Mouse (Mus musculus) liver, embryonic 14.5 days (tissue): ENCODE data around the gene Gjd3. TPM values are rescaled to one million over a fixed set of nuclear protein-coding genes. Genes with fewer than 3 reads are reported as not detected.
A peak's percentile ranks its signal among the peaks of the same experiment; 100 is the strongest.
"Not testable (repeated sequence)": the region's sequence is repeated elsewhere in the genome, so short reads cannot be mapped to it uniquely, and the experiment has no call there.

ENCODE experiments used
- ATAC-seq: fragments of 200-750 bp; cut with Nextera tagmentation; 2 replicates; pipeline ENCODE4 v1.8.0; 2017; ENCODE audit warnings: moderate number of reproducible peaks, mild to moderate bottlenecking, moderate library complexity; ENCODE audit not compliant: insufficient read depth
- DNase-seq, 3 experiments: peaks; one replicate each; pipeline ENCODE4 v3.0.0-alpha.2; 2012 to 2013; ENCODE audit warnings: low read depth in 3 of 3, low spot score in 3 of 3
- H3K27ac ChIP-seq: fragments of 300-500 bp; sonication (generic); 2 replicates; pipeline ENCODE4 v1.5.1; 2014; ENCODE audit warnings: moderate library complexity, mild to moderate bottlenecking, control low read depth, inconsistent platforms
- H3K27me3 ChIP-seq: fragments of 300-500 bp; sonication (generic); 2 replicates; pipeline ENCODE4 v1.6.1; 2014; ENCODE audit warnings: mild to moderate bottlenecking, low read length, moderate library complexity; ENCODE audit not compliant: control insufficient read depth, insufficient read depth
- H3K36me3 ChIP-seq: fragments of 300-500 bp; sonication (generic); replicated peaks from 2 replicates; pipeline ENCODE4 v1.6.1; 2014; ENCODE audit warnings: low read depth; ENCODE audit not compliant: control insufficient read depth, insufficient read depth
- H3K4me1 ChIP-seq, 2 experiments: fragments of 200-500 bp in 1 of 2; fragments of 300-500 bp in 1 of 2; sonication (generic) in 1 of 2; replicated peaks; 2 replicates each; pipeline ENCODE4 v1.6.1; 2012 to 2014; ENCODE audit warnings: antibody characterized with exemption in 1 of 2, inconsistent platforms in 1 of 2, low read length in 1 of 2; ENCODE audit not compliant: control insufficient read depth in 2 of 2, insufficient read depth in 2 of 2
- H3K4me2 ChIP-seq: fragments of 300-500 bp; sonication (generic); 2 replicates; pipeline ENCODE4 v1.6.1; 2014; ENCODE audit warnings: low read depth, mild to moderate bottlenecking, control low read depth, moderate library complexity
- H3K4me3 ChIP-seq, 2 experiments: fragments of 200-500 bp in 1 of 2; fragments of 300-500 bp in 1 of 2; sonication (generic) in 1 of 2; 2 replicates each; pipeline ENCODE4 v1.5.1; 2012 to 2014; ENCODE audit warnings: low read depth in 2 of 2, low read length in 2 of 2, mild to moderate bottlenecking in 2 of 2, control low read depth in 1 of 2, inconsistent platforms in 1 of 2, moderate library complexity in 1 of 2; ENCODE audit not compliant: insufficient read depth in 1 of 2
- H3K9ac ChIP-seq: fragments of 300-500 bp; sonication (generic); replicated peaks from 2 replicates; pipeline ENCODE4 v1.6.1; 2014; ENCODE audit warnings: mild to moderate bottlenecking, control low read depth, moderate library complexity
- H3K9me3 ChIP-seq: fragments of 300-500 bp; sonication (generic); 2 replicates; pipeline ENCODE4 v1.6.1; 2016; ENCODE audit warnings: low read length, mixed read lengths; ENCODE audit not compliant: control insufficient read depth
- CTCF ChIP-seq: IDR thresholded peaks from 2 replicates; pipeline ENCODE4 v1.5.1; 2016; ENCODE audit warnings: antibody characterized with exemption, low read depth, control low read depth
- EP300 ChIP-seq: IDR thresholded peaks from 2 replicates; pipeline ENCODE4 v1.6.1; 2016; ENCODE audit warnings: antibody characterized with exemption, low read depth
- WGBS: fragments of 180-500 bp; shearing (Covaris S2); extraction: QIAGEN DNeasy Blood & Tissue Kit; methylation state at CpG from one replicate; pipeline ENCODE4 v1.1.7; 2014; ENCODE audit not compliant: insufficient replicate concordance; 5-methylcytosine and 5-hydroxymethylcytosine counted together
- polyA plus RNA-seq, 2 experiments: library from polyadenylated mRNA; depleted of rRNA in 1 of 2; stranded (reverse) in 1 of 2; unstranded in 1 of 2; fragments of >200 nt; fragmentation: Nextera tagmentation in 1 of 2; extraction: Ambion mirVana in 1 of 2; gene quantifications; 2 replicates each; pipeline versions ENCODE4 v1.2.1 to v1.2.3; 2012 to 2014

The Gjd3 gene
- polyA plus RNA-seq, 2 experiments = not detected

DNA sequence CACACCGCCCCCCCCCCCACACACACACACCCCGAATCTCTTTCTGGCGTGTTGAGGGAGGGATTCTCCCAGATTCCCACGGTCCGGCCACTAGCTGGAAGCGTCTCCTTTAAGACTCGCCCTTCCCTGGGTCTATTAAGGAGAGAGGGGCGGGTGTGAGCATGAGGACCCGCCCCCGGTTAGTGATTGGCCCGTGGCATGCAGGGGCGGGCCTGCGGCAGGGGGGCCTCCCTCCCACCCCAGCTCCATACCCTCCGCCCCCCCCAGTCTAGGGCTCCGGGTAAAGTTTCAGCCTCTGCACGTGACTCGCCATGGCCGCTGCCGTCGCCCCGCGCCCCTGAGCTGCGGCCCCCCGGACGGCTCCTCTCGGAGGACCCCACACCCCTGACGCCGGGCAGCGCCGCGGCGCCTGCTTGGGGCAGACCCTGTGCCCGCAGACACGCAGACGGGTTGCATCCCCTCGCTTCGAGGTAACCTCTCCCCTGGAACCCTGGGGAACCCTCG, 45.4 kb downstream of the Gjd3 start:
- no peak for TF ChIP-seq EP300
- ATAC-seq (peak; percentile 86), DNase-seq (peak; percentile 56 to 62 (median 60))
- Histone ChIP-seq H3K36me3 (no peaks in the 10 kb centered on the region), H3K9me3 (no peaks in the 10 kb centered on the region), H3K27ac (no peak overlapping the region), H3K9ac (peak overlapping the region; percentile 14; the same call in 1 of the 2 replicates), H3K4me1 (peaks cover 5 to 19% of the 10 kb centered on the region in 2 experiments; a peak in 3 of 4 replicates), H3K4me3 (peak overlapping the region; percentile 59 to 66), H3K4me2 (peak overlapping the region; percentile 73), H3K27me3 (peaks cover 46% of the 10 kb centered on the region)
- under 1% methylated on average over 37 of the region's 38 CpGs for WGBS

DNA sequence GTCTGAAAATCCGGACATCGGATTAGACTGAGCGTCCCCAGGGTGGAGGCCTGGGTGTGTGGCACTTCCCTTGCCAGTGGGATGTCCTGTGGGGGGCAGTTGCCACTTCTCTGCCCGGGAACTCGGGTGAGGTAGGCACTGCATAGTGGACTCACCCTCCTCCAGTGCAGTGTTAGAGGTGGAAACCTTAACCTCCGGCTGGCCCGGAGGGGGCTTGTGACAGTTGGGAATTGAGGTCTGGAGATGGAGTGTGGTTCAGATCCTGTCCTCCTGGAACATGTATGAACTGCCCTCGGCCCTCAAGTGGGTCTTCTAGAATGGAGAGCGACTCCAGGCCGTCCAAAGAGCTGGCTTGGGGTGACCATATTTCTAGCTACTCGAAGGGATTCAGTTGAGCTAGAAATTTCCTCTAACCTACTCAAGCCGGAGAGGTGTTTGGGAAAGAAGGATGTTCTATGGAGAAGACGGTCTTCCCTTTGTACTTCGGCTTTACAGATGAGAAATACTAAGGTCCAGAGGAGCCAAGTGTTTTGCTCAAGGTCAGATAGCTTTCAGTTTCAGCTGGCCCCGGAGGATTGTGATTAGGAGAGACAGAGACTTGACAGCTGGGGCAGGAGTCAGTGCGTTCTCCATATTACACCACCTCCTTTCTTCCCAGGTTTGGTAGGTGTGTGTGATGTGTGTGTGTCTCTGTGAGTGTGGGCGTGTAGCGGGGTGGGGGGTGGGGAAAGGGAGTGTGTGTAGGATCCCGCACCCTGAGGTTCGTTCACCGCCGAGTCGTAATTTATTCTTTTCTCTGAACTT, 46.0 kb downstream of the Gjd3 start:
- WGBS = 3% methylated on average over 23 of the region's 23 CpGs
- Histone ChIP-seq H3K9me3 (no peaks in the 10 kb centered on the region), H3K4me2 (peak overlapping the region; percentile 73), H3K36me3 (no peaks in the 10 kb centered on the region), H3K9ac (no peak overlapping the region), H3K4me1 (peaks cover 5 to 13% of the 10 kb centered on the region in 2 experiments; a peak in 3 of 4 replicates), H3K27ac (no peak overlapping the region), H3K4me3 (peak overlapping the region; percentile 59 to 66), H3K27me3 (peaks cover 46% of the 10 kb centered on the region)
- peak; percentile 27 for ATAC-seq
- no peak for TF ChIP-seq CTCF
- TF ChIP-seq EP300 = no peak
- DNase-seq = no peak

DNA sequence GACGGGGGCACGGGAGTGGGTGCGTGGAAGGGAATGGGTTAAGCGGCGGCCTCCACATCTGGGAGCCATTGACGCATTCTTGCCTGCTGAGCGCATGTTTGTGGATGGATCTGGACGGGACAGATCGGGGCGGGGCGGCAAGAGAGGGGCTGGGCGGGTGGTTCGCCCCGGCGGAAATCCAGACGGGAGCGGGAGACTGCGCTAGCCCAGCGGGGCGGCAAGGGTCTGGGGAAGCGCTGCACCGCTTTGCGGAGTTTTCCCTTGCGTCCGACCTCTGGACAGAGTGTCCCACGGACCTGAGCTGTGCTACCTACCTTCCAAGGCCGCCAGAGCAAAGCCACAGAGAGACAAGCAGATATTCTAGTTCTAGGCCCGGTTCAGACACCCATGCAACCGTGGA, 46.6 kb downstream of the Gjd3 start:
- Histone ChIP-seq H3K27ac (no peak overlapping the region), H3K4me1 (peaks cover 2 to 15% of the 10 kb centered on the region in 2 experiments; a peak in 2 of 4 replicates), H3K27me3 (peaks cover 46% of the 10 kb centered on the region), H3K9me3 (no peaks in the 10 kb centered on the region), H3K36me3 (no peaks in the 10 kb centered on the region), H3K4me3 (peak overlapping the region in 1 of 2 experiments; percentile 59; a peak in 2 of 4 replicates), H3K9ac (no peak overlapping the region), H3K4me2 (peak overlapping the region; percentile 73)
- DNase-seq = no peak
- no peak for ATAC-seq
- TF ChIP-seq EP300 = no peak
- no peak for TF ChIP-seq CTCF
- WGBS = 2% methylated on average over 29 of the region's 29 CpGs

DNA sequence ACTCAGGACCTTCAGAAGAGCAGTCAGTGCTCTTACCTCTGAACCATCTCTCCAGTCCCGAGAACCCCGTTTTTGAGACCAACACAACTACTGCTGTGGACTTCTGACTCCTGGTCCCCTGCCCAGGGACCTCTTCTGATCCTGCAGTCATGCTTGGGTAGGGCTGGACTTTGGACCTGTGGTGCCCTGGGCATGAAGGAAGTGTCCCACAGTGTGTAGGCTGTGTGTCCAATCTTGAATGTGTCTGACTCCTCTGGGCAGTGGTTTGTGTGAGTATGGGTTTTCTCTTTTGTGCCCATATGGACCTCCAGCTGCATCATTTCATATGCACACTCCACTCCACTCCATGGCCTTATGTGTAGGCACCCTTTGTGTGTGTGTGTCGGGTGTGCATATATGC, 47.7 kb downstream of the Gjd3 start:
- H3K4me3 ChIP-seq = no peak overlapping the region
- no peak for TF ChIP-seq CTCF
- TF ChIP-seq EP300 = no peak
- peaks cover 46% of the 10 kb centered on the region for H3K27me3 ChIP-seq
- peaks cover 2 to 11% of the 10 kb centered on the region in 2 experiments; a peak in 2 of 4 replicates for H3K4me1 ChIP-seq
- ATAC-seq = no peak
- H3K9me3 ChIP-seq = no peaks in the 10 kb centered on the region
- H3K27ac ChIP-seq = no peak overlapping the region
- no peak for DNase-seq
- WGBS = 66% methylated on average over 3 of the region's 3 CpGs
- H3K36me3 ChIP-seq = no peaks in the 10 kb centered on the region
- no peak overlapping the region for H3K4me2 ChIP-seq
- H3K9ac ChIP-seq = no peak overlapping the region

DNA sequence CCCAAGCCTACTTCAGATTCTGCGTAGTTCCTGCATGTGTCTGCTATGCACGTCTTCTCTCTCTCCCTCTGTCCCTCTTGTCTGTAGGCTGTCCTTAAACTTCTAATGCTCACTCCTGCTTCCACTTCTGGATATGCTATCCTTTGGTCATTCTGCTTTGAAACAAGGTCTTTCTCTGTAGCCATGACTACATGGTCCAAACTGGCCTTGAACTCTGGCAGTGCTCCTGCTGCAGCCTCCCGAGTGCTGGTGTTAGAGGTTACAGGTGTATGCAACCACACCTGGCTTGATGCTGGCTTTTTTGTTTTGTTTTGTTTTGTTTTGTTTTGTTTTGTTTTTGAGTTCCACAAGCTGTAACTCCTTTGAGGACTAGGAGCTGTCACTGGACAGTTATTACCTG, 48.4 kb downstream of the Gjd3 start:
- peaks cover 2 to 9% of the 10 kb centered on the region in 2 experiments; a peak in 2 of 4 replicates for H3K4me1 ChIP-seq
- no peaks in the 10 kb centered on the region for H3K36me3 ChIP-seq
- no peak overlapping the region for H3K4me3 ChIP-seq
- no peaks in the 10 kb centered on the region for H3K9me3 ChIP-seq
- no peak overlapping the region for H3K9ac ChIP-seq
- H3K4me2 ChIP-seq = no peak overlapping the region
- H3K27ac ChIP-seq = no peak overlapping the region
- DNase-seq = no peak
- WGBS = 63% methylated on average over 3 of the region's 3 CpGs
- TF ChIP-seq EP300 (no peak), CTCF (no peak)
- H3K27me3 ChIP-seq = peaks cover 49% of the 10 kb centered on the region
- no peak for ATAC-seq

DNA sequence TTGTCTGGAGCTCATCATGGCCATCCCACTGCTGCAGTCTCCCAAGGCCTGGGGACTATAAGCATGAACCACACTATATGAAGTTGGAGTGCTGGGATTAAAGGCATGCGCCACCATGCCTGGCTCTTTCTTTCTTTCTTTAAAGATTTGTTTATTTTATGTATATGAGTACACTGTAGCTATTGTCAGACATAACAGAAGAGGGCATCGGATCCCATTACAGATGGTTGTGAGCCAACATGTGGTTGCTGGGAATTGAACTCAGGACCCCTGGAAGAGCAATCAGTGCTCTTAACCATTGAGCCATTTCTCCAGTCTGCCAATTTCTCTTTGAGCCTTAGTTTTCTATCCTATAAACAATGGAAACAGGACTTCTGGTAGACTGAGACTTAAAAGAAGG, 49.0 kb downstream of the Gjd3 start:
- not testable (repeated sequence) for ATAC-seq, H3K9me3 ChIP-seq, H3K27ac ChIP-seq, H3K4me2 ChIP-seq, H3K4me1 ChIP-seq, H3K9ac ChIP-seq, H3K36me3 ChIP-seq, H3K4me3 ChIP-seq, DNase-seq
- H3K27me3 ChIP-seq = peaks cover 46% of the 10 kb centered on the region
- 74% methylated on average over 2 of the region's 2 CpGs for WGBS
